Mouse (Mus musculus) limb, embryonic 15.5 days (tissue): ENCODE results near the gene Med8. TPM values are rescaled to one million over a fixed set of nuclear protein-coding genes. Genes with fewer than 3 reads are reported as not detected.

ENCODE experiments used
- ATAC-seq: fragments of 200-750 bp; cut with Nextera tagmentation; 2 replicates; pipeline ENCODE4 v1.8.0; 2017; ENCODE audit warnings: low read depth, moderate TSS enrichment; ENCODE audit not compliant: insufficient number of reproducible peaks, low FRiP score, low TSS enrichment
- H3K27ac ChIP-seq: fragments of 300-500 bp; sonication (generic); 2 replicates; pipeline ENCODE4 v1.5.1; 2015; ENCODE audit warnings: moderate library complexity, mild to moderate bottlenecking, inconsistent platforms
- H3K27me3 ChIP-seq: fragments of 300-500 bp; sonication (generic); 2 replicates; pipeline ENCODE4 v1.6.1; 2015; ENCODE audit warnings: inconsistent platforms
- H3K36me3 ChIP-seq: fragments of 300-500 bp; sonication (generic); 2 replicates; pipeline ENCODE4 v1.6.1; 2015; ENCODE audit warnings: inconsistent platforms
- H3K4me1 ChIP-seq: fragments of 300-500 bp; sonication (generic); 2 replicates; pipeline ENCODE4 v1.6.1; 2015; ENCODE audit warnings: inconsistent platforms
- H3K4me2 ChIP-seq: fragments of 300-500 bp; sonication (generic); 2 replicates; pipeline ENCODE4 v1.6.1; 2015; ENCODE audit warnings: mild to moderate bottlenecking, inconsistent platforms
- H3K4me3 ChIP-seq: fragments of 300-500 bp; sonication (generic); 2 replicates; pipeline ENCODE4 v1.5.1; 2015; ENCODE audit warnings: mild to moderate bottlenecking, inconsistent platforms
- H3K9ac ChIP-seq: fragments of 300-500 bp; sonication (generic); 2 replicates; pipeline ENCODE4 v1.6.1; 2015; ENCODE audit warnings: inconsistent platforms
- H3K9me3 ChIP-seq: fragments of 300-500 bp; sonication (generic); 2 replicates; pipeline ENCODE4 v1.6.1; 2016; ENCODE audit warnings: inconsistent platforms
- WGBS: fragments of 180-500 bp; shearing (Covaris S2); methylation state at CpG from one replicate; pipeline ENCODE4 v1.1.7; 2015; 5-methylcytosine and 5-hydroxymethylcytosine counted together
- polyA plus RNA-seq: library from polyadenylated mRNA; unstranded; fragments of >200 nt; fragmentation: Nextera tagmentation; extraction: Ambion mirVana; gene quantifications from 2 replicates; pipeline ENCODE4 v1.2.1, GENCODE M21; 2015

Gene Med8
- polyA plus RNA-seq, 1 experiment from 2014 or later = 106 TPM

DNA sequence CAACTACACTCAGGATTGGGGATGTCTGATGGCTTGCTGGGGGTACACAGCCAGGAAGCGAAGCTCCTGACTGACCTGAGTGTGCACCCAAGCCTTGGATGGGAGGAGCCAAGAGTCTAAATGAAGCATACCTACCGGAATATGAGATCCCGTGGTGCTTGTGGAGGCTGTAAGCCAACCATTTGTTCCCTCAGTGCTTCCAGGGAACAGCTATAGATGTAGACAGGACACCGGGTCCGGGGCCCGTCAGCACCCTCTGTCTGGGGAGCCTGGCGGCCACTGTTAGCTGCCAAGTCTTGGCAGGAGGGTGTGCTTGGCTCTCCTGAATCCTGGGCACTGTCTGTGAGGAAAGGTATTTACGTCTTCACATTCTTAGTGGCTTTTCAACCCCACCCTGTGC lies 21.8 kb upstream of the Med8 start:
- 92% methylated on average over 8 of the region's 8 CpGs for WGBS
- Histone ChIP-seq H3K36me3 (peaks cover 99% of the 10 kb centered on the region), H3K9me3 (no peaks in the 10 kb centered on the region), H3K9ac (no peak overlapping the region), H3K4me1 (no peaks in the 10 kb centered on the region), H3K27ac (no peak overlapping the region), H3K4me2 (no peak overlapping the region), H3K4me3 (no peak overlapping the region), H3K27me3 (no peaks in the 10 kb centered on the region)
- ATAC-seq = no peak

DNA sequence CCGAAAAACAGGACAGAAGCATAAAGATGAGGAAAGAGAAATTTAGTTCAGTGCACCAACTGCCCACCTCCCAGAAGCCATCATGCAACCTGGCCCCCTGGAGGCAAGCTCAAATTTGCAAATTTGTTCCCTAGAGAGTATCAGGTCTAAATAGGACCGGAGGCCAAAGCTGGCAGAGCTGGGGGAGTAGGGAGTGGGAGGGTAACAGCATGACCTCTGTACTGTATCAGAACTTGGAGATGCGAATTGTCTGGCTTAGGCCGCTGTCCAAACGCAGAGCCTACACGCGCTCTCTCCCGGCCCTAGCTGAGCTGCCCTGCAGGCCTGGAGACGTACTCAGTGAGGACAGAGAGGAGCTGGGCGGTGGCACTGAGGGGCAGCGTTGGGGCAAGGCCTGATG lies 19.0 kb upstream of the Med8 start:
- Histone ChIP-seq H3K9ac (no peak overlapping the region), H3K27me3 (no peaks in the 10 kb centered on the region), H3K9me3 (no peaks in the 10 kb centered on the region), H3K4me3 (no peak overlapping the region), H3K4me2 (no peak overlapping the region), H3K4me1 (no peaks in the 10 kb centered on the region), H3K36me3 (peaks cover 100% of the 10 kb centered on the region), H3K27ac (no peak overlapping the region)
- no peak for ATAC-seq
- WGBS = 93% methylated on average over 11 of the region's 11 CpGs

DNA sequence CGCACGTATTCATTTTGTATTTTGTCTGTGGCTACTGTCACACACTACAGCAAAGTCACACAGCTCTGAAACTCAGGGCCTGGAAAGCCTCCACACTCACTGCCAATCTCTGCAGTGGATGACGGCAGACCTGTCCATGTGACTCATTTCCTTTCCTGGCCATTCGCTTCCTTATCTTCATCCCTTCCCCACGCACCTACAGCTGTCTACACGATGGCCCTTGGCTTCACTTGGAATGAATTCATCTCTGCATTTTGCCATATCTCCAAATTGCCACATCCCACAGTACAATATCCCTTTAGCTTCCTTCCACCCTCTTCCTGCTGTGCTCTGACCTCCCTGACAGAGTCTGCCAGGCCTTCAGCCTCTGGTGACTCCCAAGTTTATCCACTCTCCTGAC lies 14.6 kb upstream of the Med8 start:
- ATAC-seq = no peak
- H3K4me3 ChIP-seq = no peak overlapping the region
- H3K9ac ChIP-seq = no peak overlapping the region
- H3K36me3 ChIP-seq = peaks cover 97% of the 10 kb centered on the region
- H3K9me3 ChIP-seq = no peaks in the 10 kb centered on the region
- H3K27me3 ChIP-seq = no peaks in the 10 kb centered on the region
- H3K4me1 ChIP-seq = no peaks in the 10 kb centered on the region
- no peak overlapping the region for H3K27ac ChIP-seq
- no peak overlapping the region for H3K4me2 ChIP-seq
- 91% methylated on average over 6 of the region's 6 CpGs for WGBS

DNA sequence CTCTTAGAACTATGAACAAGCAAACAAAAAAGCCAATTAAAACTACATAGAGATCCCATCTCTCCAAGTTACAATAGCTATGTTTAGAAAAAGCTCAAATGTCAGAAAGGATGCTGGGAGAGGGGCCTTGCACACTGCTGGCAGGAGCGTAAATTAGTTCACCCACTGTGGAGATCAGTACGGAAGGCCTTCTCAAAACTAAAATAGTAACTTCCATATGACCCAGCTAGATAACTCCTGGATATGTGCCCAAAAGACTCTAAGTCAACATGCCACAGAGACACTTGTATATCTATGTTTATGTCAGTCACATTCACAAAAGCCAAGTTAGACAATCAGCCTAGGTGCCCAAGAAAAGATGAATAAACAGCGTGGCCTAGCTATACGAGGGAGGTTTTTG lies 13.8 kb upstream of the Med8 start:
- Histone ChIP-seq H3K9me3 (no peaks in the 10 kb centered on the region), H3K27ac (no peak overlapping the region), H3K4me1 (no peaks in the 10 kb centered on the region), H3K27me3 (no peaks in the 10 kb centered on the region), H3K9ac (no peak overlapping the region), H3K4me2 (no peak overlapping the region), H3K4me3 (no peak overlapping the region), H3K36me3 (peaks cover 97% of the 10 kb centered on the region)
- ATAC-seq = no peak
- whole genome bisulfite sequencing = 92% methylated on average over 4 of the region's 4 CpGs

DNA sequence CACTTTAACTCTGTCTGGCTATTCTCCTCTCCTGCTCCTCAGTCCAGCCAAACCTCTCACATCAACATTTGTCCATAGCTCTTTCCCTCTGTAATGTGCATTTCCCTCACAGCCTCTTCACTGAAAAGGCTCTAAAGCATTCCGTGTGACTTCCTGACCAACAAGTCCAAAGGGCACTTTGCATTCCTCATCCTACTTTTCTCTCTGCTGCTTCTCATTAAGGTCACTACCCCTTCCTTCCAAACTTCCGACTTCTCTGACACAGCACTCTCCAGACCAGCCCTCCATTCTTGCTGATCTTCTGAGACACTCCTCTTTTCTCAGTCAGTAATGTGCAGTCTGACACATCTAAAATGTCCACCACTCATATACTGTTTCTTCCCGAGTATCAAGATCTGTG lies 12.7 kb upstream of the Med8 start:
- no peak overlapping the region for H3K27ac ChIP-seq
- no peaks in the 10 kb centered on the region for H3K9me3 ChIP-seq
- H3K36me3 ChIP-seq = peaks cover 96% of the 10 kb centered on the region
- H3K4me2 ChIP-seq = no peak overlapping the region
- H3K9ac ChIP-seq = no peak overlapping the region
- WGBS = 80% methylated on average over 3 of the region's 3 CpGs
- no peak overlapping the region for H3K4me3 ChIP-seq
- H3K4me1 ChIP-seq = no peaks in the 10 kb centered on the region
- no peak for ATAC-seq
- no peaks in the 10 kb centered on the region for H3K27me3 ChIP-seq

DNA sequence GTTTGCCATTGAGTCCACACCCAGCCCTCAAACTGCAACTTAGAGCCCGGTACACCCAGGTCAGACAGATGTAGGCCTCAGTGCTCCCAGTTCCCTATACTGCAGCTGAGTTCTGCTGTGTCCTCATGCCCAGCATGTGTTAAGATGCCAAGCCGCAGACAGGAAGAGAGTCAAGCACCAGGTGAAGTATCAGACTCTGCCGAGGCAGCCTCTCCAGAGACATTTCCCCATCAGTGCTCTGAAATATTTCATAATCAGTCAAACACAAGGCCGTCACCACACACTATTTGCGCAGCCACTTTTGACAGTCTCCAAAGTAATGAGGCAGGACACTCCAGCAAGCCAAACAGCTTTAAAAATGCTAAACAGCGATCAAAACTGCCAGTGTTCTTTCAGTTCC lies 10.7 kb upstream of the Med8 start:
- WGBS = 92% methylated on average over 6 of the region's 6 CpGs
- H3K4me2 ChIP-seq = no peak overlapping the region
- ATAC-seq = no peak

DNA sequence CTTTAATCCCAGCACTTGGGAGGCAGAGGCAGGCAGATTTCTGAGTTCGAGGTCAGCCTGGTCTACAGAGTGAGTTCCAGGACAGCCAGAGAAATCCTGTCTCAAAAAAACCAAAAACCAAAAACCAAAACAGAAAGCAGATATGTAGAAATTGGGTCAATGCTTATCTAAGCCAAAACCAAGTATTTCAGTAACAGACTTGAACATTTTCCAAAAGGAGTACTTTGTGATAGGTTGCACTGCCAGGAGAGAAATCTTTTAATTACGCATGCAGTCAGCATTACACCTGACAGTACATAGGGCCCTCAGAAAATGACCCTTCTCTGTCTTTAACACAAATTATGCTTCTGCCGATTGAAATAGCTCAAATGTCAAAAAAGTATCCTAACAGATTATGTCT lies 7.7 kb upstream of the Med8 start:
- Histone ChIP-seq H3K27me3 (no peaks in the 10 kb centered on the region), H3K9me3 (no peaks in the 10 kb centered on the region), H3K9ac (no peak overlapping the region), H3K4me3 (no peak overlapping the region), H3K27ac (no peak overlapping the region), H3K4me1 (no peaks in the 10 kb centered on the region), H3K36me3 (peaks cover 86% of the 10 kb centered on the region), H3K4me2 (no peak overlapping the region)
- ATAC-seq = no peak
- WGBS = 92% methylated on average over 3 of the region's 3 CpGs

More for the DNA sequence above, 10.7 kb upstream of the Med8 start:
- no peak overlapping the region for H3K9ac ChIP-seq
- H3K36me3 ChIP-seq = peaks cover 96% of the 10 kb centered on the region
- H3K27ac ChIP-seq = no peak overlapping the region
- no peaks in the 10 kb centered on the region for H3K9me3 ChIP-seq
- H3K4me3 ChIP-seq = no peak overlapping the region
- H3K27me3 ChIP-seq = no peaks in the 10 kb centered on the region
- H3K4me1 ChIP-seq = no peaks in the 10 kb centered on the region

DNA sequence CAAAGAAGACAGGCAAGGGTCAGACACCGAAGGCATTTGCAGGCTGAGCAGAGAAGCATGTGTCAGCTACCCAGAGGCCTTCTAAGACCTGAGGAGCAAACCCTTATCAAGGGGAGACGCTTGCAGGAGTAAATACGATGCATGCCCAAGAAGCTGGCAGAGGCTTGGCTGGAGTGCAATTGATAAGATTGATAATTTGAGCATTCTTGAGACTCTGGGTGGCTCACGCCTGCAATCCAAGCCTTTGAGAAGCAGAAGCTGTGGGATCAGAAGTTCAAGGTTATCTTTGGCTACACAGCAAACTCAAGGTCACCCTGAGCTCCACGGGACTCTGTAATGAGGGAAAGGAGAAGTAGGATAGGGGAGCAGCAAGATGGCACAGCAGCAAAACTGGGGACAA lies 7.2 kb upstream of the Med8 start:
- 95% methylated on average over 5 of the region's 5 CpGs for WGBS
- no peak for ATAC-seq

DNA sequence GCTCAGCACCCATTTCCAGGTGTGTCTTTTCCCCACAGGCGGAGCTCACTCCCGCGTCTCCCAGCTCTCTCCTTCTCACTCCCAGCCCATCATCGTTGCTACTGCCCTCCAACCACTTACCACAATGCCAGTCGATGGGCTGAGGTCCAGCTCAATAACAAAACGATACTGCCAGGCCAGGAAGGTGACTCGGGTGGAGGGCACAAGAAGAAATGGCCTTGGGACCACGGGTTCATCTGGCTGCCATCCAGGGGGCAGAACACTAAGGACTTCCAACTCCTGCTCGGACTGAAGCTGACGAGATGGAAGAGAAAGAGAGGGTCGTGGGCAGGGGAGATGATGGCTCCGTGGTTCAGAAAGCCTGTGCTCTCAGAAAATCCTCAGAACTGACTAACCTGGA lies 6.4 kb upstream of the Med8 start:
- ATAC-seq = no peak
- WGBS = 92% methylated on average over 12 of the region's 12 CpGs
- Histone ChIP-seq H3K9ac (no peak overlapping the region), H3K4me2 (no peak overlapping the region), H3K9me3 (no peaks in the 10 kb centered on the region), H3K4me3 (no peak overlapping the region), H3K4me1 (peaks cover 2% of the 10 kb centered on the region; the same call in 1 of the 2 replicates), H3K36me3 (peaks cover 75% of the 10 kb centered on the region), H3K27ac (no peak overlapping the region), H3K27me3 (no peaks in the 10 kb centered on the region)

More for the DNA sequence above, 7.2 kb upstream of the Med8 start:
- H3K36me3 ChIP-seq = peaks cover 83% of the 10 kb centered on the region
- H3K4me3 ChIP-seq = no peak overlapping the region
- H3K4me2 ChIP-seq = no peak overlapping the region
- no peak overlapping the region for H3K9ac ChIP-seq
- no peaks in the 10 kb centered on the region for H3K4me1 ChIP-seq
- no peak overlapping the region for H3K27ac ChIP-seq
- no peaks in the 10 kb centered on the region for H3K27me3 ChIP-seq
- H3K9me3 ChIP-seq = no peaks in the 10 kb centered on the region

DNA sequence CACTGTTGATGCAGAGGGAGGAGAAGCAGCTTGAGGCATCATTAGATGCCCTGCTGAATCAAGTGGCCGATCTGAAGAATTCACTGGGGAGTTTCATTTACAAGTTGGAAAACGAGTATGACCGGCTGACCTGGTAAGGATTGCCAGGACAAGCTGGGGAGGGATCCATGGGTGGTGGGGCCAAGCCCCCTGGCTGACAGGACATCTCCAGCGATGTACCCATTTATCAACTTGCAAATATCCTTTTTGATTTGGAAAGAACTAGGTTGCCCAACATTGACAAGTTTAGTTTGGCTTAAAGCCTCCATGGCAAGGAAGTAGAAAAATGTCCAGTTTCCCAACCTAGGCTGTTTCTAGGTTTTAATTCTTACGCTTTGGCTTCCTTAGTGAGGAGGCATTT lies 1.7 kb downstream of the Med8 start:
- ATAC-seq = no peak
- Histone ChIP-seq H3K36me3 (peaks cover 50% of the 10 kb centered on the region), H3K4me2 (no peak overlapping the region), H3K27ac (no peak overlapping the region), H3K9ac (no peak overlapping the region), H3K4me1 (peaks cover 21% of the 10 kb centered on the region), H3K9me3 (no peaks in the 10 kb centered on the region), H3K4me3 (no peak overlapping the region), H3K27me3 (no peaks in the 10 kb centered on the region)
- WGBS = 86% methylated on average over 5 of the region's 5 CpGs

DNA sequence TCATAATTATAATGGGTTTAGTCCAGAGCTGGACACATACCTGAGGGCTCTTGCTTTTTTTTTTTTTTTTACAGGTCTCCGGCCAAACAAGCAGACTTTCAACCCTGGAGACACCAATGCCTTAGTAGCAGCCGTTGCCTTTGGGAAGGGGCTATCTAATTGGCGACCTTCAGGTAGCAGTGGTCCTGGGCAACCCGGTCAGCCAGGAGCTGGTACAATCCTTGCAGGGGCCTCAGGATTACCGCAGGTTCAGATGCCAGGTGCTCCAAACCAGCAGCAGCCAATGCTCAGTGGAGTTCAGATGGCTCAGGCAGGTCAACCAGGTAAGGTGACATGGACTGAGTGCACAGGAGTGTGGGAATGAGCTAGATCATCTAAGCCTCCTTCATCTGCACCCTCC lies 4.4 kb downstream of the Med8 start:
- Histone ChIP-seq H3K4me1 (peaks cover 12% of the 10 kb centered on the region), H3K27me3 (no peaks in the 10 kb centered on the region), H3K9me3 (no peaks in the 10 kb centered on the region), H3K36me3 (peaks cover 70% of the 10 kb centered on the region), H3K4me2 (no peak overlapping the region), H3K4me3 (no peak overlapping the region), H3K9ac (no peak overlapping the region), H3K27ac (no peak overlapping the region)
- 95% methylated on average over 5 of the region's 5 CpGs for WGBS
- ATAC-seq = no peak

DNA sequence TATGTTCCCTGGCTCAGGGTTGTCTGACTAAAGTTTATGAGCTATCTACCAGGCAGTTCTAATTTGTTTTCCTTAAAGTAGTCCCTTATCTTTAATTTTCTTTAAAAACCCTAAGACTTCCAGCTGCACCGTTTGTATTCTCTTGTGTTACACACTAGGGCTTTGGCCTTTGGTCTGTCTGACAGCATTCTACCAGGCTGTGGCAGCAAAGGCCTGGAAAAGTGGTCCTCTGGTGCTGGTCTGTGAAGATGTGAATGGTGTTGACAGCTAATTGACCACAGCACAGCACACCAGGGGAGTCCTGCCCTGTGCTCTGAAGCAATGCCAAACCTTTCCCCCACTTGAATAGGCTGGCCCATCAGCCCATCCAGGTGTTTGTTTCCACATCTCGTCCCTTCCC lies 6.6 kb downstream of the Med8 start:
- H3K27ac ChIP-seq = no peak overlapping the region
- H3K36me3 ChIP-seq = peaks cover 91% of the 10 kb centered on the region
- H3K27me3 ChIP-seq = no peaks in the 10 kb centered on the region
- no peak overlapping the region for H3K4me2 ChIP-seq
- ATAC-seq = no peak
- no peak overlapping the region for H3K4me3 ChIP-seq
- H3K4me1 ChIP-seq = no peaks in the 10 kb centered on the region
- H3K9me3 ChIP-seq = no peaks in the 10 kb centered on the region
- 92% methylated on average over 2 of the region's 2 CpGs for WGBS
- no peak overlapping the region for H3K9ac ChIP-seq

DNA sequence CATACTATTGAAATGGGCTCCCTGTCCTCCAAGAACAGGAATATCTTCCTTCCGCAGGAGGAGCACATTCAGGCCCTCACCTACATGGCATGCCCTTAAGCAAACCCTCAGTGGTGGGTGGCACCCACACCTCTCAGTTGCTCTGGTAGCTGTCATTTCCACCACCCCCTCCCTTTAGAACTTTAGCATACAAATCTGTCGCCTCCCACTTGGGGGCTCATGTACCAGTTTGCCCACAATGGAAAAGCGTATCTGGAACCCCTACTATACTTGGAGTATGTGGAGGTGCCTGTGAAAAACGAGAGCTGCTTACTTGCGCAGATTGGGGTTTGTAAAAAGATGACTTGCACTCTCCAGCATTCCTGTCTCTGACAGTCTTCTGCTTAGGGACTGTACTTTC lies 7.2 kb downstream of the Med8 start:
- Histone ChIP-seq H3K27me3 (no peaks in the 10 kb centered on the region), H3K4me2 (no peak overlapping the region), H3K27ac (no peak overlapping the region), H3K4me1 (no peaks in the 10 kb centered on the region), H3K36me3 (peaks cover 96% of the 10 kb centered on the region), H3K4me3 (no peak overlapping the region), H3K9ac (no peak overlapping the region), H3K9me3 (no peaks in the 10 kb centered on the region)
- ATAC-seq = no peak
- WGBS = 90% methylated on average over 5 of the region's 5 CpGs
